Mouse (Mus musculus) embryonic facial prominence, embryonic 11.5 days (tissue): Measurements from ENCODE around the gene Ctf2. TPM values are rescaled to one million over a fixed set of nuclear protein-coding genes. Genes with fewer than 3 reads are reported as not detected.
A peak's percentile ranks its signal among the peaks of the same experiment; 100 is the strongest.

Source experiments
- ATAC-seq: fragments of 200-750 bp; cut with Nextera tagmentation; replicated peaks from 2 replicates; pipeline ENCODE4 v1.8.0; 2017; ENCODE audit warnings: low read depth; ENCODE audit not compliant: insufficient number of reproducible peaks, low FRiP score, low TSS enrichment
- DNase-seq: peaks from one replicate; pipeline ENCODE4 v3.0.0-alpha.2; 2015; ENCODE audit warnings: low spot score
- H3K27ac ChIP-seq: fragments of 300-500 bp; sonication (generic); replicated peaks from 2 replicates; pipeline ENCODE4 v1.5.1; 2014; ENCODE audit warnings: mild to moderate bottlenecking, low read depth, low read length, control low read depth
- H3K27me3 ChIP-seq: fragments of 300-500 bp; sonication (generic); 2 replicates; pipeline ENCODE4 v1.6.1; 2014; ENCODE audit warnings: mild to moderate bottlenecking, low read length, moderate library complexity, mixed read lengths; ENCODE audit not compliant: control insufficient read depth, insufficient read depth
- H3K36me3 ChIP-seq: fragments of 300-500 bp; sonication (generic); replicated peaks from 2 replicates; pipeline ENCODE4 v1.6.1; 2014; ENCODE audit warnings: low read depth, mild to moderate bottlenecking, low read length, moderate library complexity, mixed read lengths; ENCODE audit not compliant: control insufficient read depth, insufficient read depth
- H3K4me1 ChIP-seq: fragments of 300-500 bp; sonication (generic); 2 replicates; pipeline ENCODE4 v1.6.1; 2014; ENCODE audit warnings: low read length, mixed read lengths; ENCODE audit not compliant: control insufficient read depth, insufficient read depth
- H3K4me2 ChIP-seq: fragments of 300-500 bp; sonication (generic); 2 replicates; pipeline ENCODE4 v1.6.1; 2014; ENCODE audit warnings: low read depth, mild to moderate bottlenecking, control low read depth, low read length, moderate library complexity
- H3K4me3 ChIP-seq: fragments of 300-500 bp; sonication (generic); 2 replicates; pipeline ENCODE4 v1.5.1; 2014; ENCODE audit warnings: low read depth, low read length, control low read depth
- H3K9ac ChIP-seq: fragments of 300-500 bp; sonication (generic); replicated peaks from 2 replicates; pipeline ENCODE4 v1.6.1; 2014; ENCODE audit warnings: mild to moderate bottlenecking, control low read depth, low read length
- H3K9me3 ChIP-seq: fragments of 300-500 bp; sonication (generic); replicated peaks from 2 replicates; pipeline ENCODE4 v1.6.1; 2016; ENCODE audit warnings: mild to moderate bottlenecking, low read length, inconsistent platforms, mixed read lengths; ENCODE audit not compliant: control insufficient read depth
- WGBS: fragments of 180-500 bp; shearing (Covaris S2); extraction: QIAGEN DNeasy Blood & Tissue Kit; methylation state at CpG from one replicate; pipeline ENCODE4 v1.1.7; 2014; 5-methylcytosine and 5-hydroxymethylcytosine counted together
- polyA plus RNA-seq: library from polyadenylated mRNA; unstranded; fragments of >200 nt; fragmentation: Nextera tagmentation; extraction: Ambion mirVana; gene quantifications from 2 replicates; pipeline ENCODE4 v1.2.1, GENCODE M21; 2014

Ctf2 gene
- polyA plus RNA-seq, 1 experiment from 2014 or later: 0.15 TPM

- H3K36me3 ChIP-seq: peaks cover 12% of the 10 kb centered on the region
- no peaks in the 10 kb centered on the region for H3K27me3 ChIP-seq
- WGBS: under 1% methylated on average over 37 of the region's 39 CpGs
- peak overlapping the region; percentile 88 for H3K4me3 ChIP-seq
- peak overlapping the region; percentile 90 for H3K9ac ChIP-seq
- peak; percentile 99 for DNase-seq
- peak overlapping the region; percentile 95 for H3K27ac ChIP-seq
- peak; percentile 76 for ATAC-seq
- H3K4me1 ChIP-seq: no peaks in the 10 kb centered on the region
- no peaks in the 10 kb centered on the region for H3K9me3 ChIP-seq
- H3K4me2 ChIP-seq: peak overlapping the region; percentile 59
Measured at GRCm38 (mm10) chr7:127745652-127746493, 13.9 kb upstream of the Ctf2 start.

GRCm38 (mm10) chr7:127745251-127745651 lies 13.3 kb upstream of the Ctf2 start:
- peak overlapping the region; percentile 55 for H3K4me2 ChIP-seq
- ATAC-seq: peak; percentile 81
- WGBS: 0% methylated on average over 19 of the region's 19 CpGs
- H3K36me3 ChIP-seq: peaks cover 7% of the 10 kb centered on the region
- H3K27me3 ChIP-seq: no peaks in the 10 kb centered on the region
- no peaks in the 10 kb centered on the region for H3K9me3 ChIP-seq
- no peaks in the 10 kb centered on the region for H3K4me1 ChIP-seq
- peak overlapping the region; percentile 71 for H3K9ac ChIP-seq
- peak; percentile 98 for DNase-seq
- H3K27ac ChIP-seq: peak overlapping the region; percentile 95
- H3K4me3 ChIP-seq: peak overlapping the region; percentile 88

GRCm38 (mm10) chr7:127744366-127745045 lies 12.5 kb upstream of the Ctf2 start, which contains the start of gene Fbxl19:
Gene Fbxl19 (plus strand): TSS chr7:127744543.
- Histone ChIP-seq H3K4me2 (peak within 1 kb of the TSS; percentile 55), H3K9ac (peak within 1 kb of the TSS; percentile 71), H3K27ac (peak within 1 kb of the TSS; percentile 95), H3K36me3 (peaks cover 3% of the 10 kb centered on the region), H3K27me3 (no peaks in the 10 kb centered on the region), H3K9me3 (no peaks in the 10 kb centered on the region), H3K4me3 (peak within 1 kb of the TSS; percentile 88), H3K4me1 (no peaks in the 10 kb centered on the region)
- peak; percentile 87 for DNase-seq
- no peak for ATAC-seq
- WGBS: under 1% methylated on average over 26 of the region's 26 CpGs

GRCm38 (mm10) chr7:127730170-127730569 lies 1.8 kb downstream of the Ctf2 start:
- Histone ChIP-seq H3K27ac (no peak overlapping the region), H3K4me2 (no peak overlapping the region), H3K9ac (no peak overlapping the region), H3K4me1 (no peaks in the 10 kb centered on the region), H3K36me3 (no peaks in the 10 kb centered on the region), H3K9me3 (no peaks in the 10 kb centered on the region), H3K27me3 (no peaks in the 10 kb centered on the region), H3K4me3 (no peak overlapping the region)
- DNase-seq (no peak), ATAC-seq (no peak)
- 73% methylated on average over 4 of the region's 4 CpGs for WGBS

- no peak for ATAC-seq
- Histone ChIP-seq H3K4me2 (no peak overlapping the region), H3K4me3 (no peak overlapping the region), H3K9me3 (no peaks in the 10 kb centered on the region), H3K4me1 (no peaks in the 10 kb centered on the region), H3K27ac (no peak overlapping the region), H3K27me3 (no peaks in the 10 kb centered on the region), H3K9ac (no peak overlapping the region), H3K36me3 (no peaks in the 10 kb centered on the region)
- WGBS: 87% methylated on average over 7 of the region's 7 CpGs
- no peak for DNase-seq
Measured at GRCm38 (mm10) chr7:127727898-127728297, 4.1 kb downstream of the Ctf2 start.

- no peaks in the 10 kb centered on the region for H3K27me3 ChIP-seq
- DNase-seq: no peak
- ATAC-seq: no peak
- H3K36me3 ChIP-seq: no peaks in the 10 kb centered on the region
- H3K4me2 ChIP-seq: no peak overlapping the region
- no peaks in the 10 kb centered on the region for H3K9me3 ChIP-seq
- H3K4me3 ChIP-seq: no peak overlapping the region
- H3K4me1 ChIP-seq: no peaks in the 10 kb centered on the region
- H3K27ac ChIP-seq: no peak overlapping the region
- WGBS: 51% methylated on average over 6 of the region's 6 CpGs
- no peak overlapping the region for H3K9ac ChIP-seq
Measured at GRCm38 (mm10) chr7:127725924-127726323, 6.0 kb downstream of the Ctf2 start.

GRCm38 (mm10) chr7:127725490-127725889 lies 6.5 kb downstream of the Ctf2 start:
- no peak overlapping the region for H3K4me3 ChIP-seq
- H3K4me1 ChIP-seq: no peaks in the 10 kb centered on the region
- WGBS: 52% methylated on average over 2 of the region's 2 CpGs
- no peak overlapping the region for H3K27ac ChIP-seq
- DNase-seq (no peak), ATAC-seq (no peak)
- no peak overlapping the region for H3K9ac ChIP-seq
- no peaks in the 10 kb centered on the region for H3K9me3 ChIP-seq
- no peak overlapping the region for H3K4me2 ChIP-seq
- no peaks in the 10 kb centered on the region for H3K27me3 ChIP-seq
- H3K36me3 ChIP-seq: no peaks in the 10 kb centered on the region

GRCm38 (mm10) chr7:127719258-127719657 lies 12.7 kb downstream of the Ctf2 start:
- no peaks in the 10 kb centered on the region for H3K36me3 ChIP-seq
- no peak overlapping the region for H3K4me2 ChIP-seq
- no peak overlapping the region for H3K27ac ChIP-seq
- no peak for ATAC-seq
- 85% methylated on average over 6 of the region's 6 CpGs for WGBS
- no peak for DNase-seq
- H3K4me1 ChIP-seq: no peaks in the 10 kb centered on the region
- H3K9ac ChIP-seq: no peak overlapping the region
- no peaks in the 10 kb centered on the region for H3K9me3 ChIP-seq
- H3K4me3 ChIP-seq: no peak overlapping the region
- H3K27me3 ChIP-seq: no peaks in the 10 kb centered on the region
